Mouse (Mus musculus) bone marrow macrophage, adult 2 months (primary cell): ENCODE data around the gene Myh9.

Experiments
- CTCF ChIP-seq: IDR thresholded peaks from 2 replicates; pipeline ENCODE4 v1.5.1; 2012; ENCODE audit warnings: low read depth, mild to moderate bottlenecking, low read length, moderate library complexity
- POLR2A ChIP-seq: IDR thresholded peaks from 2 replicates; pipeline ENCODE4 v1.6.1; 2012; ENCODE audit warnings: mild to moderate bottlenecking, low read depth, low read length, borderline replicate concordance

GRCm38 (mm10) chr15:77834336-77835268, 7.4 kb downstream of the Myh9 start:
- TF ChIP-seq CTCF (no peak), POLR2A (no peak)
